Mouse (Mus musculus): ENCODE measurements around the gene Gm10181. TPM values are rescaled to one million over a fixed set of nuclear protein-coding genes. Genes with fewer than 3 reads are reported as not detected.
"Not testable (repeated sequence)": the region's sequence is repeated elsewhere in the genome, so short reads cannot be mapped to it uniquely, and the experiment has no call there.

Gene Gm10181
- polyA plus RNA-seq, 1 experiment from 2014 or later = not detected

DNA sequence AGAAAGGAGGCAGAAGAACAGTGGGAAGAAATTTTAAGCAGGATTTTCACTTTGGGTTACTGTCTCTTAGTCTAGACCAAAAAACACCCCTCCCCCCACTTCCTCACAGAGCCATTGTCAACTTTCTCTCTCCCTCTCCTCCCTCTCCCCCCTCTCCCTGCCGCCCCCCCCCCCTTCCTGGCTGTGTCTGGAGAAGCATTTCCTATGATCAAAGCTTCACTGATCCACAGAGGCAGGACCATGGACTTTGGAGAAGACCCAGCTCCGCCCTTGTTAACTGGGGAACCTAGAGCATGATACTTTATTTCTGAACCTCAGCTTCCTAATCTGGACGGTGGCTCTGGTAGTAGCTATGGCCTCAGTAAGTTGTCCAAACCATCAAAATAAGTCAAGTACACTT is 30.5 kb upstream of the Gm10181 start:
- H3K4me3 ChIP-seq (ENCODE audit: low read depth, low read length) = no peak overlapping the region
- DNase-seq (ENCODE audit: low spot score) (no peak), ATAC-seq (replicated peaks; ENCODE audit: low FRiP score) (no peak)
- H3K27me3 ChIP-seq (replicated peaks; ENCODE audit: control insufficient read depth, insufficient read depth, low read length) = no peaks in the 10 kb centered on the region
- no peaks in the 10 kb centered on the region for H3K36me3 ChIP-seq (ENCODE audit: control insufficient read depth, insufficient read depth, low read length)
- no peak overlapping the region for H3K27ac ChIP-seq (ENCODE audit: low read depth, low read length)
- H3K4me1 ChIP-seq (replicated peaks; ENCODE audit: control insufficient read depth, insufficient read depth, low read length) = no peaks in the 10 kb centered on the region
- 39% methylated on average over 2 of the region's 3 CpGs for WGBS
- H3K9me3 ChIP-seq (ENCODE audit: control insufficient read depth, low read length) = no peaks in the 10 kb centered on the region
- no peak overlapping the region for H3K4me2 ChIP-seq
- no peak overlapping the region for H3K9ac ChIP-seq (ENCODE audit: low read depth, low read length)

- Histone ChIP-seq H3K4me2 (no peak overlapping the region), H3K27me3 (replicated peaks; ENCODE audit: control insufficient read depth, insufficient read depth, low read length) (no peaks in the 10 kb centered on the region), H3K4me1 (replicated peaks; ENCODE audit: control insufficient read depth, insufficient read depth, low read length) (no peaks in the 10 kb centered on the region), H3K9ac (ENCODE audit: low read depth, low read length) (no peak overlapping the region), H3K27ac (ENCODE audit: low read depth, low read length) (no peak overlapping the region), H3K36me3 (ENCODE audit: control insufficient read depth, insufficient read depth, low read length) (no peaks in the 10 kb centered on the region), H3K4me3 (ENCODE audit: low read depth, low read length) (no peak overlapping the region), H3K9me3 (ENCODE audit: control insufficient read depth, low read length) (no peaks in the 10 kb centered on the region)
- no peak for ATAC-seq (replicated peaks; ENCODE audit: low FRiP score)
- 73% methylated on average over 1 of the region's 1 CpGs for whole genome bisulfite sequencing
- no peak for DNase-seq (ENCODE audit: low spot score)
These were observed 16.6 kb upstream of the Gm10181 start for GRCm38 (mm10) chr9:25072666-25073065.

DNA sequence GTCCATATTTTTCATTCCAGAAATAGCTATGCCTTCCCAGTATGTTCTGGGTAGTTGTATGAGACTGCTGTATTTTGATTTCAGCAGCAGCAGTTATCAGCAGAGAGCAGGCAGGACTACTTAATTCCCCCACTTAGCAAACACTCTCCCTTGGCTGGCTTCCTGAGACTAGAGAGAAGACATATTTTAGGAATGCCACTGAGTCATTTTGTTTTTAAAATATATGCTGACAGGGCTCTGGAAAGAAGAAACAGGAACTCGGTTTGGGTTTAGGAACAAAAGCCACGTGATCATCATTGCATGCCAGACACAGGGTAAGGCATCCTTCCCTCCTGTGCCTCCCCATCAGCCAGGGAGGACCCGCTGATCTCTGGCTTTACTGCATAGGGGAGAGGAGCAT is 13.2 kb upstream of the Gm10181 start:
- Histone ChIP-seq H3K27ac (ENCODE audit: low read depth, low read length) (no peak overlapping the region), H3K4me3 (ENCODE audit: low read depth, low read length) (no peak overlapping the region), H3K9me3 (ENCODE audit: control insufficient read depth, low read length) (no peaks in the 10 kb centered on the region), H3K4me1 (replicated peaks; ENCODE audit: control insufficient read depth, insufficient read depth, low read length) (no peaks in the 10 kb centered on the region), H3K4me2 (no peak overlapping the region), H3K9ac (ENCODE audit: low read depth, low read length) (no peak overlapping the region), H3K36me3 (ENCODE audit: control insufficient read depth, insufficient read depth, low read length) (no peaks in the 10 kb centered on the region), H3K27me3 (replicated peaks; ENCODE audit: control insufficient read depth, insufficient read depth, low read length) (no peaks in the 10 kb centered on the region)
- DNase-seq (ENCODE audit: low spot score) = no peak
- 39% methylated on average over 3 of the region's 3 CpGs for WGBS
- no peak for ATAC-seq (replicated peaks; ENCODE audit: low FRiP score)

GRCm38 (mm10) chr9:25076505-25076904 is 12.7 kb upstream of the Gm10181 start:
- Histone ChIP-seq H3K4me1 (replicated peaks; ENCODE audit: control insufficient read depth, insufficient read depth, low read length) (no peaks in the 10 kb centered on the region), H3K27me3 (replicated peaks; ENCODE audit: control insufficient read depth, insufficient read depth, low read length) (no peaks in the 10 kb centered on the region), H3K4me3 (ENCODE audit: low read depth, low read length) (no peak overlapping the region), H3K9me3 (ENCODE audit: control insufficient read depth, low read length) (no peaks in the 10 kb centered on the region), H3K4me2 (no peak overlapping the region), H3K36me3 (ENCODE audit: control insufficient read depth, insufficient read depth, low read length) (no peaks in the 10 kb centered on the region), H3K27ac (ENCODE audit: low read depth, low read length) (no peak overlapping the region), H3K9ac (ENCODE audit: low read depth, low read length) (no peak overlapping the region)
- ATAC-seq (replicated peaks; ENCODE audit: low FRiP score) (no peak), DNase-seq (ENCODE audit: low spot score) (no peak)
- WGBS = 76% methylated on average over 1 of the region's 1 CpGs

DNA sequence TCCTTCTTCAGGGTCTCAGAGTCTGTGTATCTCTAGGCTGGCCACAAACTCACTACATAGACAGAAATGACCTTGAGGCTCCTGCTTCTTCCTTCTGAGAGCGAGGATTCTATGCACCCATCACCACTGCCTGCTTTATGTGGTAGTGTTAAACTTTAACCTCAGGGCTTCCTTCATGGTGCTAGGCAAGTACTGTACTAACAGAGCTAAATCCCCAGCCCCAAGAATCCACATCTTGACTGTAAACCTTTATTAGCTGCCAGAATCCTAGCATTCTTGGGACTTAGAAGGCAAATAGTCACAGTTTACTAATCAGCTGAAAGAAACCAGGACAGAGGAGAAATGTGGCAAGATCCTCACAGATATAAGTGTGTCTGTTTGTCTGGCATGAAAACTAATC is 1.6 kb downstream of the Gm10181 start:
- 47% methylated on average over 1 of the region's 1 CpGs for WGBS
- no peaks in the 10 kb centered on the region for H3K27me3 ChIP-seq (replicated peaks; ENCODE audit: control insufficient read depth, insufficient read depth, low read length)

DNA sequence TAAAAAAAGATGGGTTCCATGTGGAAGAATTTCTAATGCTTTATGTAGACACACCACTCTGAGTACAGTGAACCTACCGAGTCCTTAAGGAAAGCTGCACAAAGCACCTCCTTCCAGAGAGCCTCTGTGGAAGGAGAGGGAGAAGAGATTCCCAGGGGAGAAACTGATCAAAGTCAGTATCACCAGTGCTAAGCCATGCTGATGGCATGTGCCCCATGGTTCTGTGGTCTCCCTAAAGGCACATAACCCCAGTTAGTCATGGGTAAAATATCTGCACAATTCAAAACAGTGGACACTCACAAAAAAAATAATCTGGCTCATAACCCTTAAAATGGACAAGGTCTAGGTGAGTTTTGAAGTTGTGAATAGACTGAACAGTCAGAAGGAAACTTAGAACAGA is 13.7 kb downstream of the Gm10181 start:
- no peak overlapping the region for H3K9ac ChIP-seq (ENCODE audit: low read depth, low read length)
- no peak for ATAC-seq (replicated peaks; ENCODE audit: low FRiP score)
- no peak overlapping the region for H3K27ac ChIP-seq (ENCODE audit: low read depth, low read length)
- H3K9me3 ChIP-seq (ENCODE audit: control insufficient read depth, low read length) = peaks cover 4% of the 10 kb centered on the region
- WGBS = 83% methylated on average over 1 of the region's 1 CpGs
- no peak for DNase-seq (ENCODE audit: low spot score)
- no peak overlapping the region for H3K4me3 ChIP-seq (ENCODE audit: low read depth, low read length)
- no peaks in the 10 kb centered on the region for H3K27me3 ChIP-seq (replicated peaks; ENCODE audit: control insufficient read depth, insufficient read depth, low read length)
- no peaks in the 10 kb centered on the region for H3K4me1 ChIP-seq (replicated peaks; ENCODE audit: control insufficient read depth, insufficient read depth, low read length)
- H3K36me3 ChIP-seq (ENCODE audit: control insufficient read depth, insufficient read depth, low read length) = peaks cover 3% of the 10 kb centered on the region; the same call in 1 of the 2 replicates
- H3K4me2 ChIP-seq = no peak overlapping the region

More for the DNA sequence above, 1.6 kb downstream of the Gm10181 start:
- no peaks in the 10 kb centered on the region for H3K4me1 ChIP-seq (replicated peaks; ENCODE audit: control insufficient read depth, insufficient read depth, low read length)
- no peak overlapping the region for H3K27ac ChIP-seq (ENCODE audit: low read depth, low read length)
- no peak overlapping the region for H3K4me3 ChIP-seq (ENCODE audit: low read depth, low read length)
- H3K9ac ChIP-seq (ENCODE audit: low read depth, low read length) = no peak overlapping the region
- H3K4me2 ChIP-seq = no peak overlapping the region
- no peaks in the 10 kb centered on the region for H3K9me3 ChIP-seq (ENCODE audit: control insufficient read depth, low read length)
- DNase-seq (ENCODE audit: low spot score) (no peak), ATAC-seq (replicated peaks; ENCODE audit: low FRiP score) (no peak)
- no peaks in the 10 kb centered on the region for H3K36me3 ChIP-seq (ENCODE audit: control insufficient read depth, insufficient read depth, low read length)

- no peak overlapping the region for H3K9ac ChIP-seq (ENCODE audit: low read depth, low read length)
- no peak overlapping the region for H3K27ac ChIP-seq (ENCODE audit: low read depth, low read length)
- H3K4me2 ChIP-seq = no peak overlapping the region
- peaks cover 4% of the 10 kb centered on the region for H3K9me3 ChIP-seq (ENCODE audit: control insufficient read depth, low read length)
- no peaks in the 10 kb centered on the region for H3K27me3 ChIP-seq (replicated peaks; ENCODE audit: control insufficient read depth, insufficient read depth, low read length)
- peaks cover 7% of the 10 kb centered on the region; the same call in 1 of the 2 replicates for H3K36me3 ChIP-seq (ENCODE audit: control insufficient read depth, insufficient read depth, low read length)
- no peak overlapping the region for H3K4me3 ChIP-seq (ENCODE audit: low read depth, low read length)
- DNase-seq (ENCODE audit: low spot score) (no peak), ATAC-seq (replicated peaks; ENCODE audit: low FRiP score) (peak; percentile 73)
- no peaks in the 10 kb centered on the region for H3K4me1 ChIP-seq (replicated peaks; ENCODE audit: control insufficient read depth, insufficient read depth, low read length)
These were observed 15.4 kb downstream of the Gm10181 start for GRCm38 (mm10) chr9:25104638-25105037.

- not testable (repeated sequence) for H3K4me3 ChIP-seq (ENCODE audit: low read depth, low read length); H3K9me3 ChIP-seq (ENCODE audit: control insufficient read depth, low read length); H3K9ac ChIP-seq (ENCODE audit: low read depth, low read length); H3K27me3 ChIP-seq (replicated peaks; ENCODE audit: control insufficient read depth, insufficient read depth, low read length); H3K4me1 ChIP-seq (replicated peaks; ENCODE audit: control insufficient read depth, insufficient read depth, low read length); H3K27ac ChIP-seq (ENCODE audit: low read depth, low read length); DNase-seq (ENCODE audit: low spot score); H3K36me3 ChIP-seq (ENCODE audit: control insufficient read depth, insufficient read depth, low read length); H3K4me2 ChIP-seq; ATAC-seq (replicated peaks; ENCODE audit: low FRiP score)
- 96% methylated on average over 1 of the region's 1 CpGs for WGBS
These were observed 34.4 kb downstream of the Gm10181 start for GRCm38 (mm10) chr9:25123590-25123989.

GRCm38 (mm10) chr9:25124048-25124447 is 34.8 kb downstream of the Gm10181 start:
- ATAC-seq (replicated peaks; ENCODE audit: low FRiP score) (no peak), DNase-seq (ENCODE audit: low spot score) (no peak)
- H3K9ac ChIP-seq (ENCODE audit: low read depth, low read length) = no peak overlapping the region
- H3K4me3 ChIP-seq (ENCODE audit: low read depth, low read length) = no peak overlapping the region
- no peaks in the 10 kb centered on the region for H3K9me3 ChIP-seq (ENCODE audit: control insufficient read depth, low read length)
- no peak overlapping the region for H3K4me2 ChIP-seq
- H3K4me1 ChIP-seq (replicated peaks; ENCODE audit: control insufficient read depth, insufficient read depth, low read length) = no peaks in the 10 kb centered on the region
- peaks cover 9% of the 10 kb centered on the region for H3K36me3 ChIP-seq (ENCODE audit: control insufficient read depth, insufficient read depth, low read length)
- H3K27ac ChIP-seq (ENCODE audit: low read depth, low read length) = no peak overlapping the region
- H3K27me3 ChIP-seq (replicated peaks; ENCODE audit: control insufficient read depth, insufficient read depth, low read length) = no peaks in the 10 kb centered on the region
- 51% methylated on average over 2 of the region's 2 CpGs for WGBS

All from liver, embryonic 11.5 days (tissue).